Mouse (Mus musculus) testis, adult 2 months (tissue): ENCODE data around the gene Apba2. TPM values are rescaled to one million over a fixed set of nuclear protein-coding genes. Genes with fewer than 3 reads are reported as not detected.

Source experiments
- H3K27ac ChIP-seq: fragments of 200-500 bp; 2 replicates; pipeline ENCODE4 v1.5.1; 2012; ENCODE audit warnings: low read depth, low read length; ENCODE audit not compliant: control insufficient read depth, insufficient read depth
- H3K27me3 ChIP-seq: fragments of 200-500 bp; 2 replicates; pipeline ENCODE4 v1.6.1; 2012; ENCODE audit warnings: mild to moderate bottlenecking, low read length, moderate library complexity; ENCODE audit not compliant: control insufficient read depth, insufficient read depth
- H3K36me3 ChIP-seq: fragments of 200-500 bp; 2 replicates; pipeline ENCODE4 v1.6.1; 2012; ENCODE audit warnings: mild to moderate bottlenecking, low read length; ENCODE audit not compliant: control insufficient read depth, insufficient read depth
- H3K4me1 ChIP-seq: fragments of 200-500 bp; 2 replicates; pipeline ENCODE4 v1.6.1; 2012; ENCODE audit warnings: low read length; ENCODE audit not compliant: control insufficient read depth, insufficient read depth
- H3K4me3 ChIP-seq: fragments of 200-500 bp; 2 replicates; pipeline ENCODE4 v1.5.1; 2012; ENCODE audit warnings: low read depth, mild to moderate bottlenecking, low read length, moderate library complexity, mixed read lengths; ENCODE audit not compliant: control insufficient read depth
- CTCF ChIP-seq: fragments of 200-500 bp; IDR thresholded peaks from 2 replicates; pipeline ENCODE4 v1.5.1; 2012; ENCODE audit warnings: low read depth, mild to moderate bottlenecking, inconsistent platforms, low read length, moderate library complexity; ENCODE audit not compliant: control insufficient read depth, insufficient read depth, insufficient replicate concordance
- POLR2A ChIP-seq: fragments of 200-500 bp; IDR thresholded peaks from 2 replicates; pipeline ENCODE4 v1.6.1; 2012; ENCODE audit warnings: low read depth, mild to moderate bottlenecking, inconsistent platforms, low read length, moderate library complexity; ENCODE audit not compliant: control insufficient read depth
- polyA plus RNA-seq: library from polyadenylated mRNA; depleted of rRNA; stranded (reverse); fragments of >200 nt; gene quantifications from 2 replicates; pipeline ENCODE4 v1.2.3, GENCODE M21; 2012

Apba2 gene
- polyA plus RNA-seq, 1 experiment: 0.51 TPM

GRCm38 (mm10) chr7:64694937-64695336, 193.4 kb downstream of the Apba2 start:
- no peak for TF ChIP-seq CTCF
- no peak for TF ChIP-seq POLR2A

GRCm38 (mm10) chr7:64696521-64697281, 195.2 kb downstream of the Apba2 start:
- Histone ChIP-seq H3K36me3 (no peaks in the 10 kb centered on the region), H3K4me3 (no peak overlapping the region), H3K27ac (no peak overlapping the region), H3K4me1 (no peaks in the 10 kb centered on the region), H3K27me3 (no peaks in the 10 kb centered on the region)
- TF ChIP-seq CTCF: no peak
- TF ChIP-seq POLR2A: no peak

More at GRCm38 (mm10) chr7:64694937-64695336, 193.4 kb downstream of the Apba2 start:
- H3K4me1 ChIP-seq: no peaks in the 10 kb centered on the region
- no peaks in the 10 kb centered on the region for H3K27me3 ChIP-seq
- H3K4me3 ChIP-seq: no peak overlapping the region
- H3K27ac ChIP-seq: no peak overlapping the region
- H3K36me3 ChIP-seq: no peaks in the 10 kb centered on the region

GRCm38 (mm10) chr7:64697791-64698337, 196.4 kb downstream of the Apba2 start:
- H3K27me3 ChIP-seq: no peaks in the 10 kb centered on the region
- H3K27ac ChIP-seq: no peak overlapping the region
- TF ChIP-seq POLR2A: no peak
- no peak for TF ChIP-seq CTCF
- no peaks in the 10 kb centered on the region for H3K36me3 ChIP-seq
- no peaks in the 10 kb centered on the region for H3K4me1 ChIP-seq
- H3K4me3 ChIP-seq: no peak overlapping the region

- TF ChIP-seq POLR2A (no peak), CTCF (no peak)
- no peaks in the 10 kb centered on the region for H3K4me1 ChIP-seq
- no peaks in the 10 kb centered on the region for H3K27me3 ChIP-seq
Observed at GRCm38 (mm10) chr7:64704060-64704595, 202.6 kb downstream of the Apba2 start.

GRCm38 (mm10) chr7:64708176-64708575, 206.7 kb downstream of the Apba2 start:
- H3K36me3 ChIP-seq: no peaks in the 10 kb centered on the region
- no peaks in the 10 kb centered on the region for H3K4me1 ChIP-seq
- H3K4me3 ChIP-seq: no peak overlapping the region
- H3K27ac ChIP-seq: no peak overlapping the region
- H3K27me3 ChIP-seq: no peaks in the 10 kb centered on the region
- no peak for TF ChIP-seq CTCF
- TF ChIP-seq POLR2A: no peak

More at GRCm38 (mm10) chr7:64704060-64704595, 202.6 kb downstream of the Apba2 start:
- Histone ChIP-seq H3K36me3 (no peaks in the 10 kb centered on the region), H3K27ac (no peak overlapping the region), H3K4me3 (no peak overlapping the region)

- no peak overlapping the region for H3K4me3 ChIP-seq
- H3K27ac ChIP-seq: no peak overlapping the region
- H3K4me1 ChIP-seq: no peaks in the 10 kb centered on the region
- H3K36me3 ChIP-seq: no peaks in the 10 kb centered on the region
- TF ChIP-seq CTCF: no peak
- no peak for TF ChIP-seq POLR2A
- H3K27me3 ChIP-seq: no peaks in the 10 kb centered on the region
Observed at GRCm38 (mm10) chr7:64709520-64710262, 208.2 kb downstream of the Apba2 start.

GRCm38 (mm10) chr7:64716286-64716685, 214.8 kb downstream of the Apba2 start:
- TF ChIP-seq POLR2A: no peak
- no peak for TF ChIP-seq CTCF
- Histone ChIP-seq H3K27ac (no peak overlapping the region), H3K4me1 (no peaks in the 10 kb centered on the region), H3K4me3 (no peak overlapping the region), H3K27me3 (no peaks in the 10 kb centered on the region), H3K36me3 (no peaks in the 10 kb centered on the region)
